ENCODE assay signal across 8 mouse cellular contexts in the genomic region with DNA sequence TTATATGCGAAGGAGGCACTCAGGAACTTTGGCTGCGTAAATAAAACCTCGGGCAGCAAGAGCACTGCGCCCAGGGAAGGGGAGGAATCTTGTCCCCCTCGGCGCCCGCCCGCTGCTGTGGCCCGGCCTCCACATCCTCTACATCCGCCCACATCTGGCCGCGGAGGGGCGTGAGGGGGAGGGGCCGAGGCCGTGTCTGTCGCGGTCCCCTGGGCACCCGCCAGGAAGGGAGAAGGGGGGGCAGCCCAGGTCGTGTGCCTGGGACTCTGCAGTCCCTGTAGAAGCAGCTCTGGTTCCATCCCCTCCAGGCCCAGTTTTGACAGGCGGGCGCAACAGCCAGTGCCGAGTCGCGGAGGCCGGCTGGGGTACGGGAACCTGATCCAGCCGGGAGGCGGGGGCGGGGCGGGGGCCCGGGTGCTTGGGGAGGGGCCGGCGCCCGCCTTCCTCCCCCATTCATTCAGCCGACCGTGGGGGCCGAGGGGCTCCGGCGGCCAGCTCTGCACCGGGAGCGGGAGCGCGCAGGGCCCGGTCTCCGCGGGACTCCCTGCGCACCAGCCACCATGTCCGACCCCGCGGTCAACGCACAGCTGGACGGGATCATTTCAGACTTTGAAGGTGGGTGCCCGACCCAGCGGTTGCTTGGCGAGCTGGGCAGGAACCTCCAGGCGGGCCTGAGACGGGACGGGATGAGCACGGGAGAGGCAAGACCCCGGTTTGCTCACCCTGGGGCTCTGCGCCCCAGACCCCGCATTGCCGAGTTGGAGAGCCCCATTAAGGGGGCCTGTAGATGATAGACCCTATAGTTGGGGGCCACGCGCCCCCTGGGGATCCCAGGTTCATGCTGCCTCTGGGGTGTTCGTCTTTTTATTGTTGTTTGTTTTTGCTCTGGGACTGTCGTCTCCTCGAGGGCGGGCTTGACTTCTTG.
A peak's percentile ranks its signal among the peaks of the same experiment; 100 is the strongest.
DNase-seq lines count a peak whose midpoint lies in the region; ATAC-seq and TF ChIP-seq lines count a peak whose summit lies in the region.

No protein-coding gene starts in this region.

- no peak for TF ChIP-seq CTCF in embryonic fibroblast, embryonic 13.5 days (IDR thresholded peaks at IDR 0.05; ENCODE audit: borderline replicate concordance, insufficient read depth, low read length)
- peak; percentile 2; the same call in 1 of the 2 replicates for TF ChIP-seq CTCF in kidney, postnatal 0 days (IDR thresholded peaks at IDR 0.05; ENCODE audit: low read depth)
- no peak for TF ChIP-seq CTCF in liver, postnatal 0 days (IDR thresholded peaks at IDR 0.05; ENCODE audit: low read depth)
- no peak for TF ChIP-seq CTCF in testis, adult 2 months (IDR thresholded peaks at IDR 0.05; ENCODE audit: control insufficient read depth, insufficient read depth, insufficient replicate concordance, low read depth, low read length)

- peak overlapping the region; percentile 80 for H3K27ac ChIP-seq in embryonic fibroblast, embryonic 13.5 days (ENCODE audit: insufficient read depth, low read length)
- H3K27ac ChIP-seq in heart, embryonic 15.5 days = peak overlapping the region; percentile 87
- H3K27ac ChIP-seq in kidney, postnatal 0 days = peak overlapping the region; percentile 86
- H3K27ac ChIP-seq in liver, postnatal 0 days (ENCODE audit: low read depth) = peak overlapping the region; percentile 59
- peak overlapping the region; percentile 77 for H3K27ac ChIP-seq in neural tube, embryonic 13.5 days (replicated peaks)
- peak overlapping the region; percentile 73 for H3K27ac ChIP-seq in testis, adult 2 months (ENCODE audit: control insufficient read depth, insufficient read depth, low read depth, low read length)

- TF ChIP-seq EP300 in liver, postnatal 0 days (IDR thresholded peaks at IDR 0.05; ENCODE audit: low read depth) = no peak; the same call in 1 of the 2 replicates

- H3K4me3 ChIP-seq in embryonic fibroblast, embryonic 13.5 days (ENCODE audit: insufficient read depth, low read length) = peak overlapping the region; percentile 87
- peak overlapping the region; percentile 67 for H3K4me3 ChIP-seq in heart, embryonic 15.5 days
- H3K4me3 ChIP-seq in kidney, postnatal 0 days (replicated peaks; ENCODE audit: low read depth, low read length) = peak overlapping the region; percentile 74
- peak overlapping the region; percentile 56 for H3K4me3 ChIP-seq in liver, postnatal 0 days (ENCODE audit: low read depth, low read length)
- peak overlapping the region; percentile 56 for H3K4me3 ChIP-seq in neural tube, embryonic 13.5 days
- peak overlapping the region; percentile 79 for H3K4me3 ChIP-seq in testis, adult 2 months (ENCODE audit: control insufficient read depth, low read depth, low read length)

- peak overlapping the region; percentile 82 for H3K4me2 ChIP-seq in heart, embryonic 15.5 days
- peak overlapping the region; percentile 93 for H3K4me2 ChIP-seq in kidney, postnatal 0 days (ENCODE audit: low read length)
- peak overlapping the region; percentile 82 for H3K4me2 ChIP-seq in liver, postnatal 0 days (ENCODE audit: low read depth, low read length)
- peak overlapping the region; percentile 82 for H3K4me2 ChIP-seq in neural tube, embryonic 13.5 days

- peaks cover 22% of the 10 kb centered on the region; the same call in 1 of the 2 replicates for H3K4me1 ChIP-seq in embryonic fibroblast, embryonic 13.5 days (ENCODE audit: control insufficient read depth, insufficient read depth, low read length)
- H3K4me1 ChIP-seq in heart, embryonic 15.5 days (replicated peaks) = peaks cover 72% of the 10 kb centered on the region
- peaks cover 52% of the 10 kb centered on the region for H3K4me1 ChIP-seq in kidney, postnatal 0 days (replicated peaks; ENCODE audit: insufficient read depth, low read length)
- peaks cover 31% of the 10 kb centered on the region for H3K4me1 ChIP-seq in liver, postnatal 0 days (ENCODE audit: insufficient read depth)
- H3K4me1 ChIP-seq in neural tube, embryonic 13.5 days (replicated peaks) = peaks cover 76% of the 10 kb centered on the region
- H3K4me1 ChIP-seq in testis, adult 2 months (ENCODE audit: control insufficient read depth, insufficient read depth, low read length) = peaks cover 18% of the 10 kb centered on the region

- no peaks in the 10 kb centered on the region for H3K36me3 ChIP-seq in heart, embryonic 15.5 days
- no peaks in the 10 kb centered on the region for H3K36me3 ChIP-seq in kidney, postnatal 0 days (ENCODE audit: insufficient read depth, low read length)
- H3K36me3 ChIP-seq in liver, postnatal 0 days (replicated peaks; ENCODE audit: insufficient read depth, low read length) = no peaks in the 10 kb centered on the region
- H3K36me3 ChIP-seq in neural tube, embryonic 13.5 days = no peaks in the 10 kb centered on the region
- no peaks in the 10 kb centered on the region for H3K36me3 ChIP-seq in testis, adult 2 months (ENCODE audit: control insufficient read depth, insufficient read depth, low read length)

- peak overlapping the region; percentile 74 for H3K9ac ChIP-seq in heart, embryonic 15.5 days
- H3K9ac ChIP-seq in kidney, postnatal 0 days (ENCODE audit: low read depth, low read length) = peak overlapping the region; percentile 82
- H3K9ac ChIP-seq in liver, postnatal 0 days (replicated peaks) = peak overlapping the region; percentile 59
- H3K9ac ChIP-seq in neural tube, embryonic 13.5 days = peak overlapping the region; percentile 78

- H3K9me3 ChIP-seq in heart, embryonic 15.5 days (replicated peaks) = no peaks in the 10 kb centered on the region
- no peaks in the 10 kb centered on the region for H3K9me3 ChIP-seq in kidney, postnatal 0 days (replicated peaks; ENCODE audit: low read length)
- no peaks in the 10 kb centered on the region for H3K9me3 ChIP-seq in liver, postnatal 0 days (ENCODE audit: low read length)
- no peaks in the 10 kb centered on the region for H3K9me3 ChIP-seq in neural tube, embryonic 13.5 days

- peak; percentile 86 for ATAC-seq in heart, embryonic 15.5 days (replicated peaks; ENCODE audit: insufficient number of reproducible peaks, insufficient read depth, low FRiP score, low read depth)
- ATAC-seq in kidney, postnatal 0 days (replicated peaks; ENCODE audit: low FRiP score, low read depth) = peak; percentile 85
- peak; percentile 76 for ATAC-seq in liver, postnatal 0 days
- peak; percentile 64 for ATAC-seq in neural tube, embryonic 13.5 days (ENCODE audit: low read depth)

- TF ChIP-seq POLR2A in embryonic fibroblast, embryonic 13.5 days (IDR thresholded peaks at IDR 0.05; ENCODE audit: low read depth, low read length) = peak; percentile 58
- TF ChIP-seq POLR2A in testis, adult 2 months (IDR thresholded peaks at IDR 0.05; ENCODE audit: control insufficient read depth, low read depth, low read length) = no peak

- WGBS in heart, embryonic 15.5 days = under 1% methylated on average over 65 of the region's 69 CpGs
- under 1% methylated on average over 69 of the region's 69 CpGs for WGBS in kidney, postnatal 0 days
- WGBS in liver, postnatal 0 days (ENCODE audit: insufficient replicate concordance) = 1% methylated on average over 60 of the region's 69 CpGs
- WGBS in neural tube, embryonic 13.5 days = under 1% methylated on average over 68 of the region's 69 CpGs

- H3K27me3 ChIP-seq in heart, embryonic 15.5 days = peaks cover 28% of the 10 kb centered on the region
- no peaks in the 10 kb centered on the region for H3K27me3 ChIP-seq in kidney, postnatal 0 days (ENCODE audit: insufficient read depth, low read length)
- 0 out of 2 replicates have a peak, but pooled peaks cover 5% of the 10 kb centered on the region for H3K27me3 ChIP-seq in liver, postnatal 0 days (ENCODE audit: insufficient read depth, low read length)
- no peaks in the 10 kb centered on the region for H3K27me3 ChIP-seq in neural tube, embryonic 13.5 days
- H3K27me3 ChIP-seq in testis, adult 2 months (ENCODE audit: control insufficient read depth, insufficient read depth, low read length) = no peaks in the 10 kb centered on the region

- DNase-seq in cerebellum, postnatal 4 days (ENCODE audit: low spot score in 2 of 2) = peak; percentile 47 to 58
- no peak for DNase-seq in cerebellum, adult 11-12 months
- peak; percentile 96 for DNase-seq in kidney, postnatal 0 days (ENCODE audit: low spot score)
- DNase-seq in liver, postnatal 0 days = peak; percentile 81
